8 mouse cellular contexts compared by ENCODE assay signal in the genomic region with DNA sequence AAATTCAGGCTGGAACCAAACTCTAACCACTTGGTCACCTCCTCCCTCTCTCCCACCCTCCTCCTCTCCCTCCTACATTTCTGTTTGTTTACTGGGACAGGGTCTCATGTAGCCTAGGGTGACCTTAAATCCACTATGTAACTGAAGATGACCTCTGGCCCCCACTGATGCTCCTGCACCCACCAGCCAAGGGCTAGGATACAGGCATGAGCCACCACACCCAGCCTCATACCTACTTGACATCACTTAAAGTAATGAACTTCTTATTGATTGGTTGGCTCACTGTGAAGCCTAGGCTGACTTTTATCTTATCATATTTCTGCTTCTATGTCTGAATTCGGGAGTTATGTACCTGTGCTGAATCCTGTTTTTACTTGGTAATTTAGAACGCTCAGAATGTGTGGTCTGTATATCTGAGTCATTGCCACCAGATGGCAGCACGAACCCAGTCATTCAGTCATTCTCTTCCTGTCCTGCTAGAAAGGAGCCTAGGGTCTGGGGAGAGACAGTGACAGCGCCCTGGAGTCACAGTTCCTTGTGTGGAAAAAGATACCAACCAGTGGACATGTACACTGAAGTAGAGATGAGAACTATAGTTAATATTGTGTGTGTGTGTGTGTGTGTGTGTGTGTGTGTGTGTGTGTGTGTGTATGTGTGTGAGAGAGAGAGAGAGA. TPM values are rescaled to one million over a fixed set of nuclear protein-coding genes. Genes with fewer than 3 reads are reported as not detected.
DNase-seq lines count a peak whose midpoint lies in the region; ATAC-seq and TF ChIP-seq lines count a peak whose summit lies in the region.

No protein-coding gene starts in this region.

- no peak overlapping the region for H3K9ac ChIP-seq in heart, embryonic 11.5 days (ENCODE audit: low read depth, low read length)
- no peak overlapping the region for H3K9ac ChIP-seq in kidney, postnatal 0 days (ENCODE audit: low read depth, low read length)
- no peak overlapping the region for H3K9ac ChIP-seq in liver, postnatal 0 days (replicated peaks)
- no peak overlapping the region for H3K9ac ChIP-seq in neural tube, embryonic 14.5 days (replicated peaks; ENCODE audit: low read depth, low read length)

- H3K4me3 ChIP-seq in E14TG2a.4 (replicated peaks; ENCODE audit: low read length): no peak overlapping the region
- no peak overlapping the region for H3K4me3 ChIP-seq in embryonic facial prominence, embryonic 10.5 days
- H3K4me3 ChIP-seq in heart, embryonic 11.5 days (ENCODE audit: low read depth, low read length): no peak overlapping the region
- H3K4me3 ChIP-seq in kidney, postnatal 0 days (replicated peaks; ENCODE audit: low read depth, low read length): no peak overlapping the region
- no peak overlapping the region for H3K4me3 ChIP-seq in liver, postnatal 0 days (ENCODE audit: low read depth, low read length)
- no peak overlapping the region for H3K4me3 ChIP-seq in neural tube, embryonic 14.5 days (ENCODE audit: low read depth, low read length)

- DNase-seq in adrenal gland, adult 2 months: peak; percentile 36
- peak; percentile 73 for DNase-seq in embryonic facial prominence, embryonic 10.5 days (ENCODE audit: low spot score)
- peak; percentile 93 for DNase-seq in kidney, postnatal 0 days (ENCODE audit: low spot score)
- peak; percentile 77 for DNase-seq in liver, postnatal 0 days
- peak; percentile 87 for DNase-seq in thymus, postnatal 4 days

- TF ChIP-seq CTCF in E14TG2a.4 (conservative IDR thresholded peaks at IDR 0.05; ENCODE audit: low read length): peak; percentile 42
- TF ChIP-seq CTCF in kidney, postnatal 0 days (IDR thresholded peaks at IDR 0.05; ENCODE audit: low read depth): peak; percentile 92
- peak; percentile 86 for TF ChIP-seq CTCF in liver, postnatal 0 days (IDR thresholded peaks at IDR 0.05; ENCODE audit: low read depth)

- H3K36me3 ChIP-seq in E14TG2a.4 (ENCODE audit: insufficient read depth, low read length): no peaks in the 10 kb centered on the region
- H3K36me3 ChIP-seq in embryonic facial prominence, embryonic 10.5 days (replicated peaks): no peaks in the 10 kb centered on the region
- no peaks in the 10 kb centered on the region for H3K36me3 ChIP-seq in heart, embryonic 11.5 days (ENCODE audit: control insufficient read depth, insufficient read depth, low read length)
- no peaks in the 10 kb centered on the region for H3K36me3 ChIP-seq in kidney, postnatal 0 days (ENCODE audit: insufficient read depth, low read length)
- H3K36me3 ChIP-seq in liver, postnatal 0 days (replicated peaks; ENCODE audit: insufficient read depth, low read length): no peaks in the 10 kb centered on the region
- H3K36me3 ChIP-seq in neural tube, embryonic 14.5 days (ENCODE audit: control insufficient read depth, insufficient read depth, low read length): no peaks in the 10 kb centered on the region

- H3K27me3 ChIP-seq in E14TG2a.4 (ENCODE audit: insufficient read depth, low read length): no peaks in the 10 kb centered on the region
- no peaks in the 10 kb centered on the region for H3K27me3 ChIP-seq in embryonic facial prominence, embryonic 10.5 days (replicated peaks; ENCODE audit: low read depth, poor library complexity, severe bottlenecking)
- H3K27me3 ChIP-seq in heart, embryonic 11.5 days (ENCODE audit: control insufficient read depth, insufficient read depth, low read length): no peaks in the 10 kb centered on the region
- no peaks in the 10 kb centered on the region for H3K27me3 ChIP-seq in kidney, postnatal 0 days (ENCODE audit: insufficient read depth, low read length)
- H3K27me3 ChIP-seq in liver, postnatal 0 days (ENCODE audit: insufficient read depth, low read length): no peaks in the 10 kb centered on the region
- H3K27me3 ChIP-seq in neural tube, embryonic 14.5 days (ENCODE audit: control insufficient read depth, insufficient read depth, low read length): no peaks in the 10 kb centered on the region

- peak; percentile 65; the same call in 1 of the 2 replicates for ATAC-seq in heart, embryonic 11.5 days (replicated peaks; ENCODE audit: insufficient number of reproducible peaks, low FRiP score, low TSS enrichment)
- peak; percentile 57; the same call in 1 of the 2 replicates for ATAC-seq in kidney, postnatal 0 days (replicated peaks; ENCODE audit: low FRiP score, low read depth)
- ATAC-seq in liver, postnatal 0 days: peak; percentile 46; the same call in 1 of the 2 replicates
- peak; percentile 90 for ATAC-seq in neural tube, embryonic 14.5 days (ENCODE audit: low read depth)

- TF ChIP-seq EP300 in liver, postnatal 0 days (IDR thresholded peaks at IDR 0.05; ENCODE audit: low read depth): no peak

- no peak overlapping the region for H3K27ac ChIP-seq in embryonic facial prominence, embryonic 10.5 days (replicated peaks)
- no peak overlapping the region for H3K27ac ChIP-seq in heart, embryonic 11.5 days (ENCODE audit: low read depth, low read length)
- H3K27ac ChIP-seq in kidney, postnatal 0 days: no peak overlapping the region
- no peak overlapping the region for H3K27ac ChIP-seq in liver, postnatal 0 days (ENCODE audit: low read depth)
- H3K27ac ChIP-seq in neural tube, embryonic 14.5 days (ENCODE audit: low read depth, low read length): no peak overlapping the region

- WGBS in embryonic facial prominence, embryonic 10.5 days: 11% methylated on average over 4 of the region's 4 CpGs
- WGBS in heart, embryonic 11.5 days (ENCODE audit: insufficient replicate concordance): 6% methylated on average over 4 of the region's 4 CpGs
- WGBS in kidney, postnatal 0 days: 2% methylated on average over 4 of the region's 4 CpGs
- WGBS in liver, postnatal 0 days (ENCODE audit: insufficient replicate concordance): 3% methylated on average over 4 of the region's 4 CpGs
- 4% methylated on average over 4 of the region's 4 CpGs for WGBS in neural tube, embryonic 14.5 days

- H3K4me2 ChIP-seq in heart, embryonic 11.5 days: no peak overlapping the region
- no peak overlapping the region for H3K4me2 ChIP-seq in kidney, postnatal 0 days (ENCODE audit: low read length)
- H3K4me2 ChIP-seq in liver, postnatal 0 days (ENCODE audit: low read depth, low read length): no peak overlapping the region
- H3K4me2 ChIP-seq in neural tube, embryonic 14.5 days (ENCODE audit: low read depth, low read length): no peak overlapping the region

- H3K9me3 ChIP-seq in E14TG2a.4 (ENCODE audit: low read length): no peaks in the 10 kb centered on the region
- no peaks in the 10 kb centered on the region for H3K9me3 ChIP-seq in embryonic facial prominence, embryonic 10.5 days
- H3K9me3 ChIP-seq in heart, embryonic 11.5 days (replicated peaks; ENCODE audit: control insufficient read depth, low read length): no peaks in the 10 kb centered on the region
- H3K9me3 ChIP-seq in kidney, postnatal 0 days (replicated peaks; ENCODE audit: low read length): no peaks in the 10 kb centered on the region
- H3K9me3 ChIP-seq in liver, postnatal 0 days (ENCODE audit: low read length): no peaks in the 10 kb centered on the region
- no peaks in the 10 kb centered on the region for H3K9me3 ChIP-seq in neural tube, embryonic 14.5 days (ENCODE audit: control insufficient read depth, low read length)

- H3K4me1 ChIP-seq in E14TG2a.4 (replicated peaks; ENCODE audit: low read depth, low read length): no peaks in the 10 kb centered on the region
- no peaks in the 10 kb centered on the region for H3K4me1 ChIP-seq in embryonic facial prominence, embryonic 10.5 days
- no peaks in the 10 kb centered on the region for H3K4me1 ChIP-seq in heart, embryonic 11.5 days (ENCODE audit: control insufficient read depth, insufficient read depth, low read length)
- H3K4me1 ChIP-seq in kidney, postnatal 0 days (replicated peaks; ENCODE audit: insufficient read depth, low read length): peaks cover 6% of the 10 kb centered on the region; the same call in 1 of the 2 replicates
- peaks cover 13% of the 10 kb centered on the region; the same call in 1 of the 2 replicates for H3K4me1 ChIP-seq in liver, postnatal 0 days (ENCODE audit: insufficient read depth)
- H3K4me1 ChIP-seq in neural tube, embryonic 14.5 days (ENCODE audit: control insufficient read depth, insufficient read depth, low read length): no peaks in the 10 kb centered on the region

RNA-seq across cellular contexts. Expression of a gene that starts 17.0 kb away (rescaled TPM):
- 100 to 1,000 TPM; 222 to 343 TPM for total RNA-seq in adrenal gland, adult 2 months (2021)
- 39.7 and 47.7 TPM in 2 replicates for polyA plus RNA-seq in adrenal gland, adult 2 months (2012; rRNA removed)
- polyA plus RNA-seq in embryonic facial prominence, embryonic 10.5 days (2016; fragmentation: Nextera tagmentation; extraction: Ambion mirVana): 545 and 577 TPM in 2 replicates
- 651 and 686 TPM in 2 replicates for polyA plus RNA-seq in heart, embryonic 11.5 days (2014; fragmentation: Nextera tagmentation; extraction: Ambion mirVana)
- 1,564 and 1,601 TPM in 2 replicates for polyA plus RNA-seq in kidney, postnatal 0 days (2015; fragmentation: Nextera tagmentation; extraction: Ambion mirVana)
- 12.9 and 16.9 TPM in 2 replicates for polyA plus RNA-seq in liver, postnatal 0 days (2015; fragmentation: Nextera tagmentation; extraction: Ambion mirVana)
- 568 and 607 TPM in 2 replicates for polyA plus RNA-seq in neural tube, embryonic 14.5 days (2014; fragmentation: Nextera tagmentation; extraction: Ambion mirVana)

RNA-seq across cellular contexts. Expression of a gene that starts 46.6 kb away (rescaled TPM):
- total RNA-seq in adrenal gland, adult 2 months (2021): 10 to 100 TPM in 1 of 2 experiments, 1 to 10 TPM in 1; 6.4 to 12.1 TPM
- polyA plus RNA-seq in adrenal gland, adult 2 months (2012; rRNA removed): 5.6 and 7.6 TPM in 2 replicates
- polyA plus RNA-seq in embryonic facial prominence, embryonic 10.5 days (2016; fragmentation: Nextera tagmentation; extraction: Ambion mirVana): 0.59 and 1.00 TPM in 2 replicates
- 2.2 and 3.0 TPM in 2 replicates for polyA plus RNA-seq in heart, embryonic 11.5 days (2014; fragmentation: Nextera tagmentation; extraction: Ambion mirVana)
- polyA plus RNA-seq in kidney, postnatal 0 days (2015; fragmentation: Nextera tagmentation; extraction: Ambion mirVana): 31.1 and 35.9 TPM in 2 replicates
- 5.6 and 6.2 TPM in 2 replicates for polyA plus RNA-seq in liver, postnatal 0 days (2015; fragmentation: Nextera tagmentation; extraction: Ambion mirVana)
- 8.3 and 11.7 TPM in 2 replicates for polyA plus RNA-seq in neural tube, embryonic 14.5 days (2014; fragmentation: Nextera tagmentation; extraction: Ambion mirVana)

RNA-seq across cellular contexts. Expression of a gene that starts 51.9 kb away (rescaled TPM):
- total RNA-seq in adrenal gland, adult 2 months (2021): 10 to 100 TPM in 1 of 2 experiments, 1 to 10 TPM in 1; 9.8 to 18.5 TPM
- polyA plus RNA-seq in adrenal gland, adult 2 months (2012; rRNA removed): 2.5 and 3.0 TPM in 2 replicates
- polyA plus RNA-seq in embryonic facial prominence, embryonic 10.5 days (2016; fragmentation: Nextera tagmentation; extraction: Ambion mirVana): not detected in 2 replicates
- polyA plus RNA-seq in heart, embryonic 11.5 days (2014; fragmentation: Nextera tagmentation; extraction: Ambion mirVana): 0.36 TPM in 1 of 2 replicates, not detected in the other
- not detected in 2 replicates for polyA plus RNA-seq in kidney, postnatal 0 days (2015; fragmentation: Nextera tagmentation; extraction: Ambion mirVana)
- polyA plus RNA-seq in liver, postnatal 0 days (2015; fragmentation: Nextera tagmentation; extraction: Ambion mirVana): 90.8 and 92.7 TPM in 2 replicates
- polyA plus RNA-seq in neural tube, embryonic 14.5 days (2014; fragmentation: Nextera tagmentation; extraction: Ambion mirVana): not detected in 2 replicates

Comparison
In these comparisons a context has a peak if more than half of its experiments do, and no peak if none do; other contexts are left out.
1. CTCF ChIP-seq: peak in every context shown above with its lines; median percentile 92 in kidney, postnatal 0 days; 86 in liver, postnatal 0 days; 42 in E14TG2a.4.
2. DNase-seq: peak in every context shown above with its lines; median percentile 93 in kidney, postnatal 0 days; 87 in thymus, postnatal 4 days; 77 in liver, postnatal 0 days; 73 in embryonic facial prominence, embryonic 10.5 days; 36 in adrenal gland, adult 2 months.
3. RNA of a gene that starts 17.0 kb away (polyA plus RNA-seq): 1,564 to 1,601 TPM in kidney, postnatal 0 days, 651 to 686 TPM in heart, embryonic 11.5 days, 568 to 607 TPM in neural tube, embryonic 14.5 days and 545 to 577 TPM in embryonic facial prominence, embryonic 10.5 days; 39.7 to 47.7 TPM in adrenal gland, adult 2 months and 12.9 to 16.9 TPM in liver, postnatal 0 days; every median in the first group is over 10 times any median in the second.
4. RNA of a gene that starts 51.9 kb away (polyA plus RNA-seq): 90.8 to 92.7 TPM in liver, postnatal 0 days; 2.5 to 3.0 TPM in adrenal gland, adult 2 months, 0.36 TPM in heart, embryonic 11.5 days, not detected in neural tube, embryonic 14.5 days, not detected in kidney, postnatal 0 days and not detected in embryonic facial prominence, embryonic 10.5 days; every median in the first group is over 10 times any median in the second.
5. Peak in every context shown above with its lines, with median percentiles within 50 percentile points of each other: ATAC-seq.